Comparison of ENCODE assay signal across 26 mouse cellular contexts in genomic region chr1:78370121-78370520, GRCm38 (mm10).
"Had no signal": no experiment of that assay in that cellular context is flagged by ENCODE, and none has a peak within 500 bp of the region (broad histone marks: within the 10 kb centered on the region; RNA-seq: fewer than 3 reads in every experiment).

No protein-coding gene starts in this region.

- H3K36me3 ChIP-seq: heart, embryonic 10.5 days; heart, embryonic 12.5 days; hindbrain, embryonic 10.5 days; hindbrain, embryonic 12.5 days; kidney, embryonic 15.5 days; limb, embryonic 13.5 days; limb, embryonic 15.5 days; liver, embryonic 12.5 days had no signal

- H3K9me3 ChIP-seq: heart, embryonic 10.5 days; heart, embryonic 12.5 days; kidney, embryonic 15.5 days; limb, embryonic 15.5 days; liver, embryonic 12.5 days had no signal

- H3K27me3 ChIP-seq: heart, embryonic 12.5 days; hindbrain, embryonic 12.5 days; kidney, embryonic 15.5 days; limb, embryonic 13.5 days; limb, embryonic 15.5 days; liver, embryonic 12.5 days had no signal

- H3K27ac ChIP-seq: gastrocnemius, adult 2 months; heart, embryonic 10.5 days; hindbrain, embryonic 10.5 days; hindbrain, embryonic 12.5 days; hindbrain, embryonic 14.5 days; kidney, embryonic 15.5 days; kidney, postnatal 0 days; limb, embryonic 13.5 days; limb, embryonic 15.5 days; liver, embryonic 12.5 days; liver, embryonic 14.5 days had no signal

- H3K4me1 ChIP-seq: liver, embryonic 12.5 days had no signal

- H3K9ac ChIP-seq: heart, embryonic 12.5 days; hindbrain, embryonic 12.5 days; hindbrain, embryonic 14.5 days; kidney, embryonic 15.5 days; limb, embryonic 13.5 days; limb, embryonic 15.5 days; liver, embryonic 12.5 days; liver, embryonic 14.5 days had no signal

- H3K4me2 ChIP-seq: heart, embryonic 12.5 days; hindbrain, embryonic 12.5 days; hindbrain, embryonic 14.5 days; kidney, embryonic 15.5 days; limb, embryonic 13.5 days; limb, embryonic 15.5 days; liver, embryonic 12.5 days had no signal

- ATAC-seq: hindbrain, embryonic 16.5 days; inflammation-experienced regulatory T-cells, adult 6 months; liver, embryonic 12.5 days had no signal

- H3K4me3 ChIP-seq: gastrocnemius, adult 2 months; heart, embryonic 10.5 days; heart, embryonic 12.5 days; hindbrain, embryonic 10.5 days; hindbrain, embryonic 12.5 days; kidney, embryonic 15.5 days; limb, embryonic 13.5 days; limb, embryonic 15.5 days; liver, embryonic 12.5 days had no signal

- DNase-seq: gastrocnemius, adult 2 months; gastrocnemius, postnatal 10 days; gastrocnemius, postnatal 25 days; heart, adult 18-20 months; heart, postnatal 10 days; heart, postnatal 4 days; kidney, adult 11 months; kidney, adult 9 months; kidney, postnatal 14 days; kidney, postnatal 36 days; layer of hippocampus, adult 9-11 months; layer of hippocampus, postnatal 36 days; left cerebral cortex, postnatal 4 days had no signal
